Mouse (Mus musculus) cerebellum, adult 9-10 months (tissue): ENCODE data around the gene Sis.

Source experiments
- DNase-seq: peaks from one replicate; pipeline ENCODE4 v3.0.0; 2022

Gene Sis

GRCm38 (mm10) chr3:72967675-72968074, at the start of gene Sis:
TSS of gene Sis (minus strand) at chr3:72967863.
- DNase-seq: no peak

GRCm38 (mm10) chr3:73006045-73006444, 38.4 kb upstream of the Sis start:
- DNase-seq: no peak

- no peak for DNase-seq
Observed at GRCm38 (mm10) chr3:73002933-73003696, 35.5 kb upstream of the Sis start.

- no peak for DNase-seq
Observed at GRCm38 (mm10) chr3:72997517-72997916, 29.9 kb upstream of the Sis start.

GRCm38 (mm10) chr3:72990992-72991391, 23.3 kb upstream of the Sis start:
- DNase-seq: no peak

GRCm38 (mm10) chr3:72976602-72977001, 8.9 kb upstream of the Sis start:
- no peak for DNase-seq

- DNase-seq: no peak
Observed at GRCm38 (mm10) chr3:72918919-72919526, 48.6 kb downstream of the Sis start.

GRCm38 (mm10) chr3:72882501-72882900, 85.2 kb downstream of the Sis start:
- no peak for DNase-seq

GRCm38 (mm10) chr3:72868141-72868540, 99.5 kb downstream of the Sis start:
- DNase-seq: no peak

- DNase-seq: no peak
Observed at GRCm38 (mm10) chr3:72858738-72859137, 108.9 kb downstream of the Sis start.

GRCm38 (mm10) chr3:72855405-72855804, 112.3 kb downstream of the Sis start:
- DNase-seq: no peak

GRCm38 (mm10) chr3:72840641-72841040, 127.0 kb downstream of the Sis start:
- no peak for DNase-seq
